Mouse (Mus musculus) lung, adult 18-20 months (tissue): ENCODE results near the gene Zgrf1.
A peak's percentile ranks its signal among the peaks of the same experiment; 100 is the strongest.

Source experiments
- DNase-seq, 2 experiments: peaks; one replicate each; pipeline ENCODE4 v3.0.0; 2022; ENCODE audit warnings: mixed read lengths in 2 of 2

Gene Zgrf1

DNA sequence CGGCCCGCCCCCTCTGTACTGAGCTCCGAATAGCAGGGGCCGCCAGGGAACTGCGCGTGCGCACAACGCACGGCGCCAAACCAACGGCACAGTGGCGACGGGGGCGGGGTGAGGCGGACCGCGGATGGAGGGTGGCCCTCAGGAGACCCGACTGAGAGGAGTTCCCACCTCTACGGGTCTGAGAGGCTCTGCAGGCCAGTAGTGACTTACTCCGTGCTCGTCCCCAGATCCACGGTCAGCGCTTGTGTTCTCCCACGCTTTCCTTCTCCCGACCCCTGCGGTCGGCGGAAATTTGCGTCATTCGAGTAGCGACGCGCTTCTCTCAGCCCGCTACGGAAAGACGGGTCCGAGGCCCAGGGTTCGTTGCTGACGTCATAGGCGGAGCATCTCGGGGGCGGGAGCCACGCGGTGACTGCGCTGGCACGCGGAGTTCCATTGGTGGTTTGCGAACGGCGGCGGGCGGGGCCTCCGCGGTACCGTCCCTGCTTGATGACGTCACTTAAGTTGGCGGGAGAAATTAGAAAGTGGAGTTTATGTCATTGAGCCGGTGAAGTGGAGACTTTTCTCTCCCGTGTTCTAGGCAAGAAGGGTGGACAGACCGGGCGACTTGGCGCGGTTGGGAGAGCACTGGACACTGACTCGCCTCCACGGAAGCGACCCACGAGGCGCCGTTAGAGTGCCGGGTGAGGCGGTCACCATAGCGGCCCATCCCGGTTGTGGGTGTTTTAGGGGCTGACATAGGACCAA lies at the start of gene Zgrf1, which contains the start of gene Larp7:
Gene Zgrf1 (plus strand): TSS at position 517 of the 747 bp plus-strand sequence.
Gene Larp7 (minus strand): TSS at position 377 of the 747 bp plus-strand sequence.
- peak; percentile 99 for DNase-seq

GRCm38 (mm10) chr3:127507878-127508783 lies 45.2 kb upstream of the Zgrf1 start:
- DNase-seq: no peak

- DNase-seq: no peak
These were observed 41.2 kb upstream of the Zgrf1 start for GRCm38 (mm10) chr3:127511786-127512746.

- no peak for DNase-seq
These were observed 40.4 kb upstream of the Zgrf1 start for GRCm38 (mm10) chr3:127512794-127513335.

GRCm38 (mm10) chr3:127513699-127514098 lies 39.6 kb upstream of the Zgrf1 start:
- DNase-seq: no peak

DNA sequence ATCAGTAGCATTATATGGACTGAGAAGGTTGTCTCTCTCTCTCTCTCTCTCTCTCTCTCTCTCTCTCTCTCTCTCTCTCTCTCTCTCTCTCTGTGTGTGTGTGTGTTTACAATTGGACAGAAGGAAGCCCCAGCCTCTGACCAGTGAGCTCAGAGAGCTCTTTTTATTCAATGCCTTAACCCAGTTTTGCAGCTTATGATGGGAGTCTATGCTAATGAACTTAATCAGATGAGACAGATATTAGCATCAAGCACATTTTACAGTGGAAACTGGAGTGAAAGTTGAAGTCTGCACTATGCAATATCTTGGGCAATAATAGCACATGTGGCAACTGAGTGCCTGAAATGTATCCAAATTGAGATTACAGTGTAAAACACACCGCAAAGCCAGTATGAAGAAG lies 38.0 kb upstream of the Zgrf1 start:
- DNase-seq: no peak

DNA sequence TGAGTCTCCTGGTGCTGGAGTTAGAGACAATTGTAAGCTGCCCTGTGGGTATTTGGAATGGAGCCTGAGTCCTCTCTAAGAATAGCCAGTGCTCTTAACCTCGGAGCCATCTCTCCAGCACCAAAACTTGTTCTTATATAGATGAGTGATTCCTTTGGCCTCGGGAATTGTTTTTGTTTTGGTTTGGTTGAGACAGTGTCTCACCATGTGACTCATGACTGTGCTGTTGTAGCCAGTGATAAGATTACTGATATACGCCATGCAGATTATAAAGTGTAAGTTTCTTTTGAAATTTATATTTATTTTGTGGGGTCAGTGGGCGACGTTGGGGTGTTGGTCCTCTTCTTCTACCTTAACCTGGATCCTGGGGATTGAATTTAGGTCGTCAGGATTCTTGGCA lies 33.0 kb upstream of the Zgrf1 start:
- DNase-seq: no peak

DNA sequence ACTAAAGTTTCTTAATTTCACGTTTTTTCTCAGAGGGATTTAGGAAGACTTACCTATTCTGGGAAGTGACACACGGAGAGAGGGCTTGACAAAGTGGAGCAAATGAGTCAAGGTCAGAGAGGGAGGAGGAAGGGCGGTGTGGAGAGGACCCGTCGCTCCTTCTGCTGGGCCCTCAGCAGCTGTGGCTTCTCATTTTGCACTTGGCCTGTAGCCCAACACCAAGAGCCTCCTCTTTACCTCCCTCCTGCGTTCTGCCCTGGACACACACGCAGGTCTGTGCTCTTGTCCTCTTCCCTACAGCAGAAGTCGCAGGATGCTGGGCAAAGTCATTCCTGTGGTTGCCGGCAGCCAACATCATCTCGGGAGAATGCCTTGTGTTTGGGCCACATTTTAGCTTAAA lies 32.1 kb upstream of the Zgrf1 start:
- no peak for DNase-seq

DNA sequence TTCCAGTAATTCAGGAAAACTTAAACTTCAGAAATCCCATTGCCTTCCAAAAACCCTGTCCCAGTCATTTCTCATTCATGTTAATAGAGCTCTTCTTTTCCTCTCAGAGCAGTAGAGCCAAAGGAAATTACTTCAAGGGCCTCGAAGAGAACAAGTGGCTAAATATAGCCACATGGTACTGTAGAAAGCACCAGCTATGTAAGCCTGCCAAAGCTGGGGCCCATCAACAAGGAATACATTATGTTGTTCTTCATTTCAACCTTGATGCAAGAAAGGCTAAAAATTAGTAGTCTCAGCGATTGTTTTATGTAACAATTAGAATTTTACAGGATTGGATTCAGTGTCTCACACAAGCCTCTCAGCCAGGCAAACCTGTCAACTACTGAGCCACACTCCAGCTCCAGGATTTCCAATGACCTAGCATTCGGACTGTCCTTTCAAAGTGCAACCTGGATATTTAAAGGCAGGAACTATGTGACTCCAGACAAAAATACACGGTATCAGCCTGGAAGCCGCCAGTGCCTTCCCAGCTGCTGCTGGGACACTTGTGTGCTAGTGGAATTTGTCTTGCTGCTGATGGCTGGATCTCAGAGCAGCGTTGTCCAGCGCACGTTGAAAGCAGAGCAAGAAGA lies 28.0 kb upstream of the Zgrf1 start:
- DNase-seq: no peak

- DNase-seq: no peak
These were observed 25.7 kb upstream of the Zgrf1 start for GRCm38 (mm10) chr3:127527465-127528034.

DNA sequence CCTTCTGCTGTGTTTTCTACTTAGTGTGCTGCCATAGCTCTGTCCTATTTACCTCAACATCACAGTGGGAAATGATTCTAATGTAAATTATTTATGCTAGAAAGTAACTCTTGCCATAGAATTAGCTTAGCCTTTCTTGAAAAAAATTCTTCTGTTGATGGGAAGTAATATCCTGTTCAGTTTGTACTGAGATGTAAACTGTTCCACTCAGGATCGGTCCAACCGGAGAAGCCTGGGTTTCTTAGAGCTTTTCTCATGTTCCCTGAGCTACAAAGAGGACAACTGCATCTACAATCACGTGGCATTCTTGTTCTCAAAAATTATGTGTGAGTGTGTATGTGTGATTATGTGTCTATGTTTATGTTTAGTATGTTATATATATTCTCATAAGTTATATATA lies 24.1 kb upstream of the Zgrf1 start:
- no peak for DNase-seq

GRCm38 (mm10) chr3:127529824-127530223 lies 23.5 kb upstream of the Zgrf1 start:
- no peak for DNase-seq

DNA sequence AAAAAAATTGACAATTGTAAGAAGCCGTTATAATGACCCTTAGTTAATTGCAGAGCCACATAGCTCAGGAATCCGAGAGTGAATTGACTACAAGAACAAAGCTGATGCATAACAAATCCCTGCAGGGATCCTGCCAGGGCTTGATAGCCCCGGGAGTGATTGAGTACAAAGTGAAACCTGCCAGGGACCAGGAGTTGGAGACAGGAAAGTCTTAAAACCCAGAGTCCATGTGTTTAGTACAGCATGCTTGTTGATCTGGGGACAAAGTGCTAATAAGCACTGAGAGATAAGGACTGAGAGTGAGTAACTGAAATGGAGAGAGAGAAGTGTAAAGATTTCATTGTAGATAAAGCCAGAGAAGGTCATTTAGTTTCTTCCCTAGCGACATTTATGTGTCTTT lies 23.0 kb upstream of the Zgrf1 start:
- DNase-seq: no peak

DNA sequence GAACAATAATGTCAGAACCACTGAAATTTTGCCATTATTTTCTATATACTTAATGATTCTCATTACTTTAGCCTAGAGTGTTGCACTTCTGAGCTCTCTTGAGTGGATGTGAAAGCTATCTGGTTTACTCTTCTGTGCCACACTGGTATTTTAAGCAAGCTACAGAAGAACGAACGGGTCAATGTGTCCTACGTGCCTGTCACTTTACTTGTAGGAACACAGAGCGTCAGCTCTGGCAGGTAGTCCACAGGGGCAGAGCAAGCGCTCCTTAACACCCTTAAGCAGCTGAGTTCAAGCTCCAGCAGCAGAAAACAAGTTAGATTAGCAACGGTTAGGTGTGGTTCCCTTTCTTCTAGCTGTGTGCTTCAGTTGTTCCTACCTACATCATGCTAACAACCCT lies 14.1 kb upstream of the Zgrf1 start:
- DNase-seq: no peak

GRCm38 (mm10) chr3:127543976-127544375 lies 9.3 kb upstream of the Zgrf1 start:
- DNase-seq: no peak

DNA sequence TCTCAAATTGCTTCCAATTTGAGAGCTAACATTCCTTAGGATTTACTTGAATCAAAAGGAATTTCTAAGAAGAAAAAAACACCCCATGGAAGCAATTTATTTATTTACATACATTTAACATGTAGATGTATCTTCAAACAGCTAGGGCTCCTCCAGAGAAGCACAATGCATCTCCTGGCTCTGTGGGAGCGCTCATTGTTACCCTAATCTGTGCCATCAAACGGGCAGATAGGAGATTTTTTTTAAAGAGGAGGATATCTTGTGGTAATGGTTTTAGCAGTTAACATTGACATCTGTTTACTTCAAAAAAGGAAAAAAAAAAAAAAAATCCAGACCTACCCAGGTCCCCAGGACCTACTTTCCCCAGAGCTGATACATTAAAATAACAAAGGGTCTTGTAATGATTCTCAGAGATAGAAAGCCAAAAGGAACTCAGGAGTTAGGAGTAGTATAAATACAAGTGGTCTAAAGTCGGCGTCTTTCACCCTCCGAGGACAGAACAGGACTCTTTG lies 8.6 kb upstream of the Zgrf1 start:
- DNase-seq: no peak

DNA sequence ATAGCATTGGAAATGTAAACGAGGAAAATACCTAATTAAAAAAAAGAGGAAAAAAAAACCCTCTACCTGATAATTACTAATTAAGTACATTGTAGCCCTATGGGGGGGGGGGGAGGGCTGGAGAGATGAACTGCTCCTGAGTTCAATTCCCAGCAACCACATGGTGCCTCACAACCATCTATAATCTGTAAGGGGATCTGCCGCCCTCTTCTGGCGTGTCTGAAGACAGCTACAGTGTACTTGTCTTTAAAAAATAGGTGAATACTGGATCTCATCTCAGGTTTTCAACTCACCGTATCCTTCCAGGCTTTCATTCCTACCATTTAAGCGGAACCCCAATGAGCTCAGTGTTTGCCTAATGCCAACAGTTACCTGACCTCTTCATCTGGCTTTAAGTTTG lies 5.4 kb upstream of the Zgrf1 start:
- peak in 1 of 2 experiments; percentile 6 for DNase-seq

GRCm38 (mm10) chr3:127552434-127552972 lies 786 bp upstream of the Zgrf1 start:
- no peak for DNase-seq

GRCm38 (mm10) chr3:127553720-127554043 lies 393 bp downstream of the Zgrf1 start:
- DNase-seq: no peak

DNA sequence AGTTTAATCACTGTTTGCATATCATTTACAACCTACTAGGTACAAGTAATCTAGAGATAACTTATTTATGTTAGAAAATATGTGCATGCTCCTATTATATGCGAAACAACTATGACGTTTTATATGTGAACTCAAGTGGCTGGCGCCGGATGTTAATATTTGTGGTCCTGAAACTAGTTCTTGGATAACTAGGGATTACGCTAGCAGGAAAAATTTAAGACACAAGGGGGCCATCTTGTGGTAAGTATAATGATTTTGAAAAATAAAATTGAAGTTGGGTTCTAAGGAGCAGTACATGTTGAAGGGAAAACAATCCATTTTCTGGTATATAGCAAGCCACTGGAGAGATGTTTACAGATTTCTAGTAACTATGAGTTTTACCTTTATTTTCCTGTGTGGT lies 1.4 kb downstream of the Zgrf1 start:
- no peak for DNase-seq

DNA sequence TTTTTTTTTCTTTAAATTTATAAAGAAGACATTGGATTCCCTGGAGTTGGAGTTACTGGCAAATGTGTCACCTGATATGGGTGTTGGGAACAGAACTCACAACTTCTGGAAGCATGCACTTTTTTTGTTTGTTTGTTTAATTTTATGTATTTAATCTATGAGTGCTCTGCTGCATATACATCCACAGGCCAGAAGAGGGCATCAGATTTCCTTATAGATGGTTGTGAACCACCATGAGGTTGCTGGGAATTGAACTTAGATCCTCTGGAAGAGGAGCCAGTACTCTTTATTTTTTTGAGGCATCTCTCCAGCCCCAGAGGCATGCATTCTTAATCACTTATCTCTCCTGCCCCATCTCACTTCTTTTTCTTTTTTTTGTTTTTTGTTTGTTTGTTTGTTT lies 4.9 kb downstream of the Zgrf1 start:
- DNase-seq: no peak
